Mouse (Mus musculus): ENCODE data around the gene Elmo2. TPM values are rescaled to one million over a fixed set of nuclear protein-coding genes. Genes with fewer than 3 reads are reported as not detected.
A peak's percentile ranks its signal among the peaks of the same experiment; 100 is the strongest.

The Elmo2 gene
- polyA plus RNA-seq, 1 experiment = 16.3 TPM

- Histone ChIP-seq H3K27me3 (replicated peaks) (peaks cover 57% of the 10 kb centered on the region), H3K4me3 (replicated peaks) (no peak overlapping the region), H3K36me3 (replicated peaks; ENCODE audit: low read length) (no peaks in the 10 kb centered on the region), H3K4me1 (peaks cover 27% of the 10 kb centered on the region), H3K9me3 (peaks cover 6% of the 10 kb centered on the region)
- TF ChIP-seq GATA1 (IDR thresholded peaks at IDR 0.05; ENCODE audit: borderline replicate concordance, low read length) (no peak), FLI1 (IDR thresholded peaks at IDR 0.05; ENCODE audit: low read length) (no peak)
Observed at GRCm38 (mm10) chr2:165363282-165363681, 37.0 kb upstream of the Elmo2 start.

- peaks cover 6% of the 10 kb centered on the region for H3K9me3 ChIP-seq
- H3K4me1 ChIP-seq = peaks cover 12% of the 10 kb centered on the region
- H3K4me3 ChIP-seq (replicated peaks) = no peak overlapping the region
- TF ChIP-seq GATA1 (IDR thresholded peaks at IDR 0.05; ENCODE audit: borderline replicate concordance, low read length) (no peak), FLI1 (IDR thresholded peaks at IDR 0.05; ENCODE audit: low read length) (no peak)
- H3K27me3 ChIP-seq (replicated peaks) = peaks cover 51% of the 10 kb centered on the region
- H3K36me3 ChIP-seq (replicated peaks; ENCODE audit: low read length) = no peaks in the 10 kb centered on the region
Observed at GRCm38 (mm10) chr2:165360861-165361260, 34.6 kb upstream of the Elmo2 start.

- Histone ChIP-seq H3K4me3 (replicated peaks) (no peak overlapping the region), H3K9me3 (peaks cover 51% of the 10 kb centered on the region)
- TF ChIP-seq FLI1 (IDR thresholded peaks at IDR 0.05; ENCODE audit: low read length) (no peak), GATA1 (IDR thresholded peaks at IDR 0.05; ENCODE audit: borderline replicate concordance, low read length) (no peak)
Observed at GRCm38 (mm10) chr2:165351828-165352513, 25.7 kb upstream of the Elmo2 start.

GRCm38 (mm10) chr2:165349466-165349865, 23.2 kb upstream of the Elmo2 start:
- Histone ChIP-seq H3K4me1 (no peaks in the 10 kb centered on the region), H3K36me3 (replicated peaks; ENCODE audit: low read length) (no peaks in the 10 kb centered on the region), H3K9me3 (peaks cover 46% of the 10 kb centered on the region), H3K4me3 (replicated peaks) (no peak overlapping the region), H3K27me3 (replicated peaks) (peaks cover 31% of the 10 kb centered on the region)
- TF ChIP-seq FLI1 (IDR thresholded peaks at IDR 0.05; ENCODE audit: low read length) (no peak), GATA1 (IDR thresholded peaks at IDR 0.05; ENCODE audit: borderline replicate concordance, low read length) (no peak)

More at GRCm38 (mm10) chr2:165351828-165352513, 25.7 kb upstream of the Elmo2 start:
- peaks cover 27% of the 10 kb centered on the region for H3K27me3 ChIP-seq (replicated peaks)
- no peaks in the 10 kb centered on the region for H3K36me3 ChIP-seq (replicated peaks; ENCODE audit: low read length)
- H3K4me1 ChIP-seq = no peaks in the 10 kb centered on the region

GRCm38 (mm10) chr2:165346180-165346579, 19.9 kb upstream of the Elmo2 start:
- Histone ChIP-seq H3K9me3 (peaks cover 16% of the 10 kb centered on the region), H3K4me3 (replicated peaks) (no peak overlapping the region), H3K27me3 (replicated peaks) (peaks cover 37% of the 10 kb centered on the region), H3K36me3 (replicated peaks; ENCODE audit: low read length) (no peaks in the 10 kb centered on the region), H3K4me1 (peaks cover 3% of the 10 kb centered on the region; the same call in 1 of the 2 replicates)
- no peak for TF ChIP-seq GATA1 (IDR thresholded peaks at IDR 0.05; ENCODE audit: borderline replicate concordance, low read length)
- no peak for TF ChIP-seq FLI1 (IDR thresholded peaks at IDR 0.05; ENCODE audit: low read length)

GRCm38 (mm10) chr2:165337191-165337590, 10.9 kb upstream of the Elmo2 start:
- no peak overlapping the region for H3K4me3 ChIP-seq (replicated peaks)
- TF ChIP-seq FLI1 (IDR thresholded peaks at IDR 0.05; ENCODE audit: low read length) = no peak
- peaks cover 11% of the 10 kb centered on the region for H3K9me3 ChIP-seq
- peaks cover 36% of the 10 kb centered on the region for H3K4me1 ChIP-seq
- peaks cover 23% of the 10 kb centered on the region for H3K27me3 ChIP-seq (replicated peaks)
- H3K36me3 ChIP-seq (replicated peaks; ENCODE audit: low read length) = no peaks in the 10 kb centered on the region

- TF ChIP-seq GATA1 (IDR thresholded peaks at IDR 0.05; ENCODE audit: borderline replicate concordance, low read length) = no peak
- no peak for TF ChIP-seq FLI1 (IDR thresholded peaks at IDR 0.05; ENCODE audit: low read length)
- no peak overlapping the region for H3K4me3 ChIP-seq (replicated peaks)
- peaks cover 11% of the 10 kb centered on the region for H3K9me3 ChIP-seq
- peaks cover 2% of the 10 kb centered on the region for H3K27me3 ChIP-seq (replicated peaks)
- H3K36me3 ChIP-seq (replicated peaks; ENCODE audit: low read length) = no peaks in the 10 kb centered on the region
- H3K4me1 ChIP-seq = peaks cover 57% of the 10 kb centered on the region
Observed at GRCm38 (mm10) chr2:165332610-165333210, 6.4 kb upstream of the Elmo2 start.

- Histone ChIP-seq H3K36me3 (replicated peaks; ENCODE audit: low read length) (no peaks in the 10 kb centered on the region), H3K9me3 (0 out of 2 replicates have a peak, but pooled peaks cover 3% of the 10 kb centered on the region), H3K4me1 (peaks cover 66% of the 10 kb centered on the region), H3K4me3 (replicated peaks) (peak overlapping the region; percentile 34), H3K27me3 (replicated peaks) (no peaks in the 10 kb centered on the region)
- TF ChIP-seq GATA1 (IDR thresholded peaks at IDR 0.05; ENCODE audit: borderline replicate concordance, low read length) (peak; percentile 62; the same call in 1 of the 3 replicates), FLI1 (IDR thresholded peaks at IDR 0.05; ENCODE audit: low read length) (no peak)
Observed at GRCm38 (mm10) chr2:165329703-165330102, 3.4 kb upstream of the Elmo2 start.

GRCm38 (mm10) chr2:165328746-165329145, 2.5 kb upstream of the Elmo2 start:
- H3K36me3 ChIP-seq (replicated peaks; ENCODE audit: low read length) = peaks cover 7% of the 10 kb centered on the region
- no peaks in the 10 kb centered on the region for H3K9me3 ChIP-seq
- no peak for TF ChIP-seq FLI1 (IDR thresholded peaks at IDR 0.05; ENCODE audit: low read length)
- TF ChIP-seq GATA1 (IDR thresholded peaks at IDR 0.05; ENCODE audit: borderline replicate concordance, low read length) = no peak
- H3K27me3 ChIP-seq (replicated peaks) = no peaks in the 10 kb centered on the region
- peak overlapping the region; percentile 20 for H3K4me3 ChIP-seq (replicated peaks)
- peaks cover 76% of the 10 kb centered on the region for H3K4me1 ChIP-seq

- Histone ChIP-seq H3K4me3 (replicated peaks) (peak overlapping the region; percentile 99), H3K4me1 (peaks cover 79% of the 10 kb centered on the region), H3K9me3 (no peaks in the 10 kb centered on the region), H3K36me3 (replicated peaks; ENCODE audit: low read length) (peaks cover 21% of the 10 kb centered on the region), H3K27me3 (replicated peaks) (no peaks in the 10 kb centered on the region)
- TF ChIP-seq FLI1 (IDR thresholded peaks at IDR 0.05; ENCODE audit: low read length) = no peak
- TF ChIP-seq GATA1 (IDR thresholded peaks at IDR 0.05; ENCODE audit: borderline replicate concordance, low read length) = no peak
Observed at GRCm38 (mm10) chr2:165327386-165327785, 1.1 kb upstream of the Elmo2 start.
